Mouse (Mus musculus) layer of hippocampus, adult 8-10 months (tissue): Measurements from ENCODE around the gene Tars2. TPM values are rescaled to one million over a fixed set of nuclear protein-coding genes. Genes with fewer than 3 reads are reported as not detected.
"Not testable (repeated sequence)": the region's sequence is repeated elsewhere in the genome, so short reads cannot be mapped to it uniquely, and the experiment has no call there.

Experiments used
- DNase-seq, 2 experiments: peaks; one replicate each; pipeline ENCODE4 v3.0.0; 2022; ENCODE audit warnings: low spot score in 2 of 2
- microRNA-seq, 2 experiments: library from miRNA; unstranded; fragments of <30 nt; microRNA quantifications; one replicate each; pipeline ENCODE4 v1.2.0; 2022
- total RNA-seq, 4 experiments: library from RNA; stranded (reverse); gene quantifications; 2 replicates each; pipeline ENCODE4 v1.2.4; 2022

The Tars2 gene
- total RNA-seq, 4 experiments from 2014 or later: 36.5 to 52.9 (median 41.8) TPM

DNA sequence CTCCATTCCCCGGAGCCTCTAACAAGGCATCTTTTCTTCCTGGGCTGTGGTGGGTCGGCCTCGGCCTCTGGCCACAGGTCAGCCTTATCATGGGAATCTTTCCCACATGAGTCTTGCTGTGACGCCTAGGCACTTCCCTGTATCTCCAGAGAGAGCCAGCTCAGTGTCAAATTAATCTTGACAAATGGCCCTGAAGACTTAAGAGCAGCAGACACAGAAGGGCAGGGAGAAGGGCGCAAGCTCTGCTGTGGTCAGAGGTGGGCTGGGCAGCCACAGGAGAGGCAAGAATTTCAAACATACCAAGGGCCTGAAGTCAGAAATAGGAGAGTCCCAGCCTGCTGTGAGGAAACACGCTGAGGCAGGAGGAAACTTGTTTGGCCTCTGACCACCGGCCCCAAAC is 63.6 kb downstream of the Tars2 start:
- DNase-seq: no peak

DNA sequence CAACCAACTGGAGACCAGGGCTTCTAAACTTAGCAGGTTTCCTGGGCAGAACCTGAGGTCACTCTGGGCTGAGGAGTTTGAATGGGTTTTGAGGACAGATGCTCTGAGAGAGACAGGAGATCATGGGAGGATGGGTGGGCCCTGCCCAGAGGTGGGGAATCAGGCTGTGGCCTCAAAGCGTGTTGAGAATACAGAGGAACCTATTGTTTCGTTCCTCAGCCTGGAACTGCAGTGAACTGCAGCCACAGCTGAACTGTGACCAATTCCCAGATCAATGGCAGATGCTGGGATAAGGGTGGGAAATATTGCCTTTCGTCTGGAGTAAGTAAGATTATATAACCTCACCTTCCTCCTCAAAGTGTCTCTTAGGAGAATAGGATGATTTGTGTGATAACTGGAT is 64.2 kb downstream of the Tars2 start:
- no peak for DNase-seq

DNA sequence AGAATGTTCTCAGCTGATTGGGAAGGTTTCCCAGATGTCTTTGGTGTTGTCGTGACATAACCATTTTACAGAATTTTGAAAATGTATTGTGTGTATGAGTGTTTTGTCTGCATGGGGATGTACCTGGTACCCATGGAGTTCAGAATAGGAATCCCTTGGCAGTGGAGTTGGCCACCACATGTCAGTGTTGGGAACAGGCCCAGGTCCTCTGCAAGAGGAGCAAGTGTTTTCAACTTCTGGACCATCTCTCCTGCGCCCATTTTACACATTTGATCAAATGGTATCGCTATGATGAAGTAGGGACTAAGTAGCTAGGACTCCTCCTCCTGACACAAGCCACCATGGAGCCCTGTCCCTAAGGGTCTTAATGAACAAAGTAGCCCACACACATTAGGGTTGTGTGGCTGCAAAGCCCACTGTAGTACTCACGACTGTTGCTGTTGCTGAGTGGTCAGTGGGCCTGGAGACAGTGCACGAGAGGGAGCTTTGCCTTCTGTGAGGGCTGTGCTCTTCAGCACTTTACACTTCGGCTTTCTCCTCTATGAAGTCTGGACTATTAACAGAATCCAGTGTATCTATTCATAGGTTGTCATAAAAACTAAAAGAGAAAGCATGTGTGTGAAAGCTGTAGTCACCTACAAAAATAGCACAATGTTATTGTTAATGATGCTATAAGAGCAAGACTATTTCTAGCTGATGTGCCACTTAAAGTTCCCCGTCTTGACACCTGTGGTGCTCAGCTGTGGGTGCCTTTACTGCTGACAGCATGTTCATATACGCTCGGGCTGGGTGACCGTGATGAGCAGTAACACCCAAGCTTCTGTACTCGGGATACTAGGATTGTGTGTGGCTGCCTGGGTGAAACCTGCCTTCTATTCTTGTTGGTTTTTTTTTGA is 65.0 kb downstream of the Tars2 start:
- no peak for DNase-seq

DNA sequence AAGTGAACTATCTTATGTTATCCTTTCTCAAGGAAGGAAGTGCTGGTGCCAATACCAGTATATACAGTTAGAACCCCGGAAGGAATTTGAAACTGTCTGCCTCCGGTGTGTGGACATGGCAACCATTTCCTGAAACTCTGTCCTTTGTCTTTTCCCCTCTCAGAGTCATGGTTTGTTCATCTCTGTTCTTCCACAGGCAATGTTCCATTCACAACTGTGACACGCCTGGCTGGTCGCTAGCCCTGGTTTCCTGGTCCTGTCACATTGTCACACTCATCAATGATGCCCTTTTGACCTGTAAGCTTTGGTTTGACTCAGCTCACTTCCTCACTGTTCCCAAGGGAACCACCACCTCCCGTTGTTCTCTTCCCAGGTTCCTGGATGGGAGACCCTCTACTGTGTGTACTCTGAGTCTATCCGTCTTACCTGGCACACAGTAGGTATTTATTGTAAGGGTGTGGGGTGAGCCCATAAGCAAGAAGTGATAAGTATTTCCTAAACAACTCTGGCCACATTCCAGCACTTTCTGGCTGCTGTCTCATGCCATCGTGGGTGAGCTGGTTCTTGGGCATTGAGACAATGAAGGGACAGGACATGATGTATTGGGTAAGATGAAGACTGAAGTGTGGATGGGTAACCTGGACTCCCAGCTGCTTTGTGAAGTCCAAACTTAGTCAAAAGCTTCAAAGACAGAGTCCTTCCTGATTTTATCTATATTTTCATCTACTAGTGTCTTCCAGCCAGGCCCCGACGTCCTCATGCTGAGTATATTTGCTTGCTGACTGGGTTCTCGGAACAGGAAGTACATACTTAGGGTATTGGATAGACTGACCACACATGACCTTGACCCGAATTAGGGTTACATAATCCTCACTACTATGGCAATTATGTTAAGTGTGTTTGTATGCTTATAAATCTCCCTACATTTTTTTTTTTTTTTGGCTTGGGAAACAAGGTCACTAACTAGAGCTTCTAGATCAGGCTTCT is 65.9 kb downstream of the Tars2 start:
- DNase-seq: no peak

GRCm38 (mm10) chr3:95692677-95693076 is 67.3 kb downstream of the Tars2 start:
- no peak for DNase-seq

- not testable (repeated sequence) for DNase-seq
Observed at GRCm38 (mm10) chr3:95690552-95690951, 69.5 kb downstream of the Tars2 start.

Small RNA genes within 50 kb of the gene (microRNA-seq; reads per million reads assigned to microRNA genes)
- gene Mir7014: 0.25 to 0.96 reads per million in 2 experiments

Other genes starting within 250 kb of the Tars2 start
- gene Ctss, start 233.4 kb downstream of the Tars2 start, total RNA-seq: 100 to 1,000 TPM in 2 of 4 experiments, 10 to 100 TPM in 2; 61.9 to 591 (median 296) TPM
- not detected for gene Hormad1, start 200.5 kb downstream of the Tars2 start, total RNA-seq
- gene Golph3l, start 171.3 kb downstream of the Tars2 start, total RNA-seq: 10 to 100 TPM; 20.3 to 27.0 (median 21.9) TPM
- gene Ensa, start 135.2 kb downstream of the Tars2 start, total RNA-seq: 100 to 1,000 TPM; 286 to 320 (median 297) TPM
- gene Mcl1, start 101.4 kb downstream of the Tars2 start, total RNA-seq: 10 to 100 TPM; 55.1 to 73.6 (median 61.1) TPM
- 10 to 100 TPM in 2 of 4 experiments, 1 to 10 TPM in 2; 5.2 to 17.9 (median 10.4) TPM for gene Adamtsl4, start 72.3 kb downstream of the Tars2 start, total RNA-seq
- gene Ecm1, start 20.6 kb downstream of the Tars2 start, total RNA-seq: 10 to 100 TPM in 3 of 4 experiments, 1 to 10 TPM in 1; 9.7 to 13.9 (median 11.8) TPM
- 10 to 100 TPM; 62.4 to 73.3 (median 71.2) TPM for gene Rprd2, start 58.7 kb upstream of the Tars2 start, total RNA-seq
- 10 to 100 TPM; 35.7 to 46.3 (median 40.5) TPM for gene Prpf3, start 95.7 kb upstream of the Tars2 start, total RNA-seq
- 100 to 1,000 TPM; 125 to 159 (median 138) TPM for gene Mrps21, start 111.3 kb upstream of the Tars2 start, total RNA-seq
- gene Ciart, start 122.0 kb upstream of the Tars2 start, total RNA-seq: 10 to 100 TPM; 13.7 to 30.2 (median 21.4) TPM
- gene BC028528, start 131.8 kb upstream of the Tars2 start, total RNA-seq: 10 to 100 TPM in 1 of 4 experiments, 1 to 10 TPM in 3; 2.9 to 11.2 (median 5.9) TPM
- gene Aph1a, start 133.8 kb upstream of the Tars2 start, total RNA-seq: 10 to 100 TPM; 53.9 to 75.7 (median 70.1) TPM
- 10 to 100 TPM in 3 of 4 experiments, 1 to 10 TPM in 1; 9.8 to 14.4 (median 11.1) TPM for gene Car14, start 144.5 kb upstream of the Tars2 start, total RNA-seq
- 10 to 100 TPM; 68.6 to 95.5 (median 95.0) TPM for gene Anp32e, start 169.0 kb upstream of the Tars2 start, total RNA-seq
- gene Plekho1, start 235.8 kb upstream of the Tars2 start, total RNA-seq: 10 to 100 TPM; 42.0 to 70.1 (median 52.4) TPM